Mouse (Mus musculus): ENCODE results near the gene Hist1h2ab. TPM values are rescaled to one million over a fixed set of nuclear protein-coding genes. Genes with fewer than 3 reads are reported as not detected.

Hist1h2ab gene
- polyA plus RNA-seq (2012; rRNA removed), result 44.2 and 53.2 TPM in 2 replicates

GRCm38 (mm10) chr13:23750839-23751477 lies at the start of gene Hist1h2ab:
Gene Hist1h2ab, plus strand, starts transcription at chr13:23751126.

GRCm38 (mm10) chr13:23710374-23711089 lies 40.4 kb upstream of the Hist1h2ab start, which contains the start of gene Hfe:
Gene Hfe, minus strand, starts transcription at chr13:23710854.

GRCm38 (mm10) chr13:23738677-23739068 lies 12.3 kb upstream of the Hist1h2ab start, which contains the start of gene Hist1h1c:
Gene Hist1h1c, plus strand, starts transcription at chr13:23738808.

GRCm38 (mm10) chr13:23745381-23746161 lies 5.4 kb upstream of the Hist1h2ab start, which contains the start of gene Hist1h3c:
Gene Hist1h3c, minus strand, starts transcription at chr13:23745602.

GRCm38 (mm10) chr13:23746201-23747080 lies 4.5 kb upstream of the Hist1h2ab start, which contains the start of gene Hist1h2bb:
Gene Hist1h2bb, plus strand, starts transcription at chr13:23746734.

GRCm38 (mm10) chr13:23752067-23752741 lies 1.3 kb downstream of the Hist1h2ab start, which contains the start of gene Hist1h3b:
Gene Hist1h3b, plus strand, starts transcription at chr13:23752267.

GRCm38 (mm10) chr13:23756790-23757189 lies 5.9 kb downstream of the Hist1h2ab start, which contains the start of gene Hist1h4b:
Gene Hist1h4b, plus strand, starts transcription at chr13:23757013.

GRCm38 (mm10) chr13:23760972-23761864 lies 10.3 kb downstream of the Hist1h2ab start, which contains the start of gene Hist1h4a:
Gene Hist1h4a, minus strand, starts transcription at chr13:23761230.

GRCm38 (mm10) chr13:23761871-23762821 lies 11.2 kb downstream of the Hist1h2ab start, which contains the start of gene Hist1h3a:
Gene Hist1h3a, minus strand, starts transcription at chr13:23762386.

GRCm38 (mm10) chr13:23763586-23764323 lies 12.8 kb downstream of the Hist1h2ab start, which contains the start of gene Hist1h1a:
Gene Hist1h1a, plus strand, starts transcription at chr13:23763666.

GRCm38 (mm10) chr13:23769613-23770012 lies 18.7 kb downstream of the Hist1h2ab start, which contains the start of gene Trim38:
Gene Trim38, plus strand, starts transcription at chr13:23769913.

Other genes starting within 250 kb of the Hist1h2ab start
- 21.7 and 31.0 TPM in 2 replicates for gene Hist1h4h, start 220.1 kb upstream of the Hist1h2ab start, polyA plus RNA-seq (2012; rRNA removed)
- gene Hist1h2af, start 217.2 kb upstream of the Hist1h2ab start, polyA plus RNA-seq (2012; rRNA removed), result 189 and 273 TPM in 2 replicates
- gene Hist1h3g, start 215.7 kb upstream of the Hist1h2ab start, polyA plus RNA-seq (2012; rRNA removed), result 38.6 and 41.4 TPM in 2 replicates
- gene Hist1h2bh, start 207.7 kb upstream of the Hist1h2ab start, polyA plus RNA-seq (2012; rRNA removed), result 3.2 and 6.3 TPM in 2 replicates
- 5.1 and 6.2 TPM in 2 replicates for gene Hist1h3f, start 207.1 kb upstream of the Hist1h2ab start, polyA plus RNA-seq (2012; rRNA removed)
- gene Hist1h4f, start 199.5 kb upstream of the Hist1h2ab start, polyA plus RNA-seq (2012; rRNA removed), result 19.4 and 22.4 TPM in 2 replicates
- gene Hist1h1d, start 197.9 kb upstream of the Hist1h2ab start, polyA plus RNA-seq (2012; rRNA removed), result 0.65 and 1.3 TPM in 2 replicates
- 41.5 and 49.2 TPM in 2 replicates for gene Hist1h3e, start 188.8 kb upstream of the Hist1h2ab start, polyA plus RNA-seq (2012; rRNA removed)
- gene Hist1h2ae, start 179.9 kb upstream of the Hist1h2ab start, polyA plus RNA-seq (2012; rRNA removed), result 17.0 and 26.2 TPM in 2 replicates
- 14.7 and 42.2 TPM in 2 replicates for gene Hist1h2bg, start 179.7 kb upstream of the Hist1h2ab start, polyA plus RNA-seq (2012; rRNA removed)
- 8.0 and 18.9 TPM in 2 replicates for gene Hist1h2bf, start 176.9 kb upstream of the Hist1h2ab start, polyA plus RNA-seq (2012; rRNA removed)
- 2.4 and 8.0 TPM in 2 replicates for gene Hist1h2ad, start 176.7 kb upstream of the Hist1h2ab start, polyA plus RNA-seq (2012; rRNA removed)
- 21.2 and 34.9 TPM in 2 replicates for gene Hist1h3d, start 175.4 kb upstream of the Hist1h2ab start, polyA plus RNA-seq (2012; rRNA removed)
- 10.3 and 11.7 TPM in 2 replicates for gene Hist1h4d, start 169.5 kb upstream of the Hist1h2ab start, polyA plus RNA-seq (2012; rRNA removed)
- gene Hist1h2be, start 130.0 kb upstream of the Hist1h2ab start, polyA plus RNA-seq (2012; rRNA removed), result 1.9 and 4.2 TPM in 2 replicates
- gene Hist1h1e, start 128.6 kb upstream of the Hist1h2ab start, polyA plus RNA-seq (2012; rRNA removed), result 11.1 and 13.7 TPM in 2 replicates
- gene Hist1h2ac, start 67.2 kb upstream of the Hist1h2ab start, polyA plus RNA-seq (2012; rRNA removed), result 1.2 and 2.0 TPM in 2 replicates
- gene Hist1h2bc, start 66.9 kb upstream of the Hist1h2ab start, polyA plus RNA-seq (2012; rRNA removed), result 17.0 and 27.2 TPM in 2 replicates
- 0.11 and 0.17 TPM in 2 replicates for gene Hist1h1t, start 55.3 kb upstream of the Hist1h2ab start, polyA plus RNA-seq (2012; rRNA removed)
- gene Hist1h4c, start 52.7 kb upstream of the Hist1h2ab start, polyA plus RNA-seq (2012; rRNA removed), result 7.5 and 10.3 TPM in 2 replicates
- 1.8 and 1.9 TPM in 2 replicates for gene Hfe, start 40.3 kb upstream of the Hist1h2ab start, polyA plus RNA-seq (2012; rRNA removed)
- 13.2 and 15.1 TPM in 2 replicates for gene Hist1h1c, start 12.3 kb upstream of the Hist1h2ab start, polyA plus RNA-seq (2012; rRNA removed)
- gene Hist1h3c, start 5.5 kb upstream of the Hist1h2ab start, polyA plus RNA-seq (2012; rRNA removed), result 51.1 and 52.4 TPM in 2 replicates
- gene Hist1h2bb, start 4.4 kb upstream of the Hist1h2ab start, polyA plus RNA-seq (2012; rRNA removed), result 6.3 and 16.8 TPM in 2 replicates
- gene Hist1h3b, start 1.1 kb downstream of the Hist1h2ab start, polyA plus RNA-seq (2012; rRNA removed), result 52.8 and 64.6 TPM in 2 replicates
- gene Hist1h4b, start 5.9 kb downstream of the Hist1h2ab start, polyA plus RNA-seq (2012; rRNA removed), result 29.2 and 64.2 TPM in 2 replicates
- 7.3 and 15.7 TPM in 2 replicates for gene Hist1h4a, start 10.1 kb downstream of the Hist1h2ab start, polyA plus RNA-seq (2012; rRNA removed)
- gene Hist1h3a, start 11.3 kb downstream of the Hist1h2ab start, polyA plus RNA-seq (2012; rRNA removed), result 31.4 and 33.8 TPM in 2 replicates
- 9.1 and 22.2 TPM in 2 replicates for gene Hist1h1a, start 12.5 kb downstream of the Hist1h2ab start, polyA plus RNA-seq (2012; rRNA removed)
- not detected in 2 replicates for gene Trim38, start 18.8 kb downstream of the Hist1h2ab start, polyA plus RNA-seq (2012; rRNA removed)
- 0.01 and 0.04 TPM in 2 replicates for gene Slc17a2, start 55.9 kb downstream of the Hist1h2ab start, polyA plus RNA-seq (2012; rRNA removed)
- gene Slc17a3, start 88.3 kb downstream of the Hist1h2ab start, polyA plus RNA-seq (2012; rRNA removed), result 0.06 and 0.08 TPM in 2 replicates
- gene Slc17a1, start 116.6 kb downstream of the Hist1h2ab start, polyA plus RNA-seq (2012; rRNA removed), result 0.02 TPM in 1 of 2 replicates, not detected in the other
- gene Slc17a4, start 163.9 kb downstream of the Hist1h2ab start, polyA plus RNA-seq (2012; rRNA removed), result 0.05 and 0.10 TPM in 2 replicates
- gene Hist1h2ba, start 183.0 kb downstream of the Hist1h2ab start, polyA plus RNA-seq (2012; rRNA removed), result not detected in 2 replicates
- not detected in 2 replicates for gene Hist1h2aa, start 183.3 kb downstream of the Hist1h2ab start, polyA plus RNA-seq (2012; rRNA removed)
- gene Scgn, start 240.1 kb downstream of the Hist1h2ab start, polyA plus RNA-seq (2012; rRNA removed), result 0.31 and 0.34 TPM in 2 replicates

Data from central nervous system, embryonic 11.5 days (tissue).